Mouse (Mus musculus): ENCODE data around the gene Tmem35b.
"Not testable (repeated sequence)": the region's sequence is repeated elsewhere in the genome, so short reads cannot be mapped to it uniquely, and the experiment has no call there.

Gene Tmem35b

GRCm38 (mm10) chr4:127123391-127123790 is at the start of gene Tmem35b:
Tmem35b (plus strand) TSS chr4:127123691.
- DNase-seq, result no peak

DNA sequence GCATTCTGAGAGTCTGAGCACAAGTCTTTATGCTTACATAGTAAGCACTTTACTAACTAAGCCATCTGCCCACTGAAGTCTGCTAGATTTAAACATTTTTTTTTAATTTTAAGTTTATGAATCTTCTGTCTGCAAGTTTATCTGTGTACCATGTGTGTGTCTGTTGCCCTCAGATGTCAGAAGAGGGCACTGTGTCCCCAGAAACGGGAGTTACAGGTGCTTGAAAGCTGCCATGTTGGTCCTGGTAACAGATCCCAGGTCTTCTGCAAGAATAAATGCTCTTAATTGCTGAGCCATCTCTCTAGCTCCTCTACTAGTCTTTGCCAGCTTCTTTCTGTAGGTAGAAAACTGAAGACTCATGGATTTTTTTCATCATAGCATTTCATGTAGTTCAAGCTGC is 48.6 kb upstream of the Tmem35b start:
- DNase-seq, result no peak

- DNase-seq, result peak; percentile 99
Measured at GRCm38 (mm10) chr4:127076875-127077548, 46.5 kb upstream of the Tmem35b start, which contains the start of gene Zmym6. Zmym6 (plus strand) TSS chr4:127077383.

DNA sequence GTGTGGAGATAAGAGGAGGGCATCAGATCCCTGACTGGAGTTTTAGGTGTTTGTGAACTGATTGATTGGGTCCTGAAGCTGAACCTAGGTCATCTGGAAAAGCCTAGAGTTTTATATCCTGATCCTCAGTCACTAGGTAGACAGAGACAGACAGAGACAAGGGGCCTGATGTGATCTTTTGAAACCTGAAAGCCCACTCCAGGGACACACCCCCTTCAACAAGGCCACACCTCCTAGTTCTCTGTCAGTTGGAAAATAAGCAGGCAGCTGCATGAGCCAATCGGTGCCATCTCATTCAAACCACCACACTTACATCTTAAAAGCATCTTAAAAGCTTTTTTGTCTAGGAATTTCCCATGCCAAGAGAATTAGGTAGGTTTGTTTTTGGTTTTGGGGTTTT is 42.7 kb upstream of the Tmem35b start:
- DNase-seq, result no peak

DNA sequence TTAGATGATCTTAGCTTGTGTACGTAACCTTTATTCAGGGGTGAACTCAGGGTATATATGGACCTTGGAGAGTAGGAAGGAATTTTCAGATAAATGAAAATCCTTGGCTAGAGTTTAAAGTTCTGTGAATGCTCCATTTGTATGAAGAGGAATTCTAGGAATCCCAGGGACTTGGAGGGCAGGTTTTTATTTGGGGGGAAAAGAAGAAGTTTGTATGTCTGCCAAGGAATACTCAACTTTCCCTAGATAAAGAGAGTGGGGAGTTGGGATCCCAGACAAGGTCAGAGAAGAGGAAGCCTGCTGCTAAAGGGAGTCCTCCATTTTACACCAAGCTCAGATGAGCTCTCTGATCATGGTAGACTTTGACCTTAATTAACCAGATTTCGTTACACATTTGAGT is 40.4 kb upstream of the Tmem35b start:
- no peak for DNase-seq

DNA sequence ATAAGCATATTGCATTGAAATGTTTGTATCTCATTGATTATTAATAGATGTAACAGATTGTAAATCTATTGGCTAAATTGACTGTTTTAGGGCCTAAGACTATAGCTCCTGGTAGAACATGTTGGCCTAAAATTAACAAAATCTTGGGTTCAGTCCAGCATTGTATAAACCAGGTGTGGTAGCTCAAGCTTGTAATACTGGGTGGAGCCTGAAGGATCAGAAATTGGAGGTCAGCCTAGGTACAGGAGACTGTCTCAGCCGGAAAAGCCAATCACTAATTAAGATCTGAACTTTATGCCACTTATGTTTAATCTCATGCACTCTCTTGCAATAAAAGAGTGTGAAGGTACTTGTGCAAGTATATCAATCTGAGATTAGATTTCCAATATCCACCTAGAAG is 37.7 kb upstream of the Tmem35b start:
- DNase-seq, result no peak

DNA sequence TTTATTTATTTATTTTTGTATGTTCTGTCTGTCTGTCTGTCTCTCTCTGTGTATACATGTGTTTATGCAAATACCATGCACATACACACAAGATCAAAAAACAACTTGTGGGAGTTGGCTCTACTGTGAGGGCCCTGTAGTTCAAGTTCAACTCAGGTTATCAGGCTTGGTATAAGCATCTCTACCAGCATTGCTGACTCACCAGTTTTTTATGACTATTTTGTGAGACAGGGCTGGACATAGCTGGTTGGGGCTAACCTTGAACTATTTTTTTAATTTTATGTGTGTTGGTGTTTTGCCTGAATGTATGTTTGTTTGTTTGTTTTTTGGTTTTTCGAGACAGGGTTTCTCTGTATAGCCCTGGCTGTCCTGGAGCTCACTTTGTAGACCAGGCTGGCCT is 32.3 kb upstream of the Tmem35b start:
- DNase-seq, result no peak

GRCm38 (mm10) chr4:127095090-127095489 is 28.4 kb upstream of the Tmem35b start:
- DNase-seq, result no peak

GRCm38 (mm10) chr4:127099552-127099951 is 23.9 kb upstream of the Tmem35b start:
- DNase-seq, result not testable (repeated sequence)

- no peak for DNase-seq
Measured at GRCm38 (mm10) chr4:127107566-127107965, 15.9 kb upstream of the Tmem35b start.

GRCm38 (mm10) chr4:127110570-127110969 is 12.9 kb upstream of the Tmem35b start:
- DNase-seq, result no peak

DNA sequence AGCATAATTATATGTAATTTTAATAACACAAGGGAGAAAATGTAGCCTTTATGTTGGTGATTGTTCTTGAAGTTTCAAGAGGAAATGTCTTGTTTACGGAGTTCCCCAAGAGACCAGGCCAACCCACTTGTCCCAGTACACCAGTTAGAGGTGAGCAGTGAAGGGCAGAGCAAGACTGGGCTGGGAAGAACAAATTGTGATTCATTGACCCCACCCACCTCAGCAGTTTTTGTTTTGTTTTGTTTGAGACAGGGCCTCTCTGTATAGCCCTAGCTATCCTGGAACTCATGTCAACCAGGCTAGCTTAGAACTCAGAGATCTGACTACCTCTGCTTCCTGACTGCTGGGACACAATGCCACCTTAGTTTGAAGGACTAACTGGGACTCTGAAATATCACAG is 840 bp downstream of the Tmem35b start:
- DNase-seq, result no peak

DNA sequence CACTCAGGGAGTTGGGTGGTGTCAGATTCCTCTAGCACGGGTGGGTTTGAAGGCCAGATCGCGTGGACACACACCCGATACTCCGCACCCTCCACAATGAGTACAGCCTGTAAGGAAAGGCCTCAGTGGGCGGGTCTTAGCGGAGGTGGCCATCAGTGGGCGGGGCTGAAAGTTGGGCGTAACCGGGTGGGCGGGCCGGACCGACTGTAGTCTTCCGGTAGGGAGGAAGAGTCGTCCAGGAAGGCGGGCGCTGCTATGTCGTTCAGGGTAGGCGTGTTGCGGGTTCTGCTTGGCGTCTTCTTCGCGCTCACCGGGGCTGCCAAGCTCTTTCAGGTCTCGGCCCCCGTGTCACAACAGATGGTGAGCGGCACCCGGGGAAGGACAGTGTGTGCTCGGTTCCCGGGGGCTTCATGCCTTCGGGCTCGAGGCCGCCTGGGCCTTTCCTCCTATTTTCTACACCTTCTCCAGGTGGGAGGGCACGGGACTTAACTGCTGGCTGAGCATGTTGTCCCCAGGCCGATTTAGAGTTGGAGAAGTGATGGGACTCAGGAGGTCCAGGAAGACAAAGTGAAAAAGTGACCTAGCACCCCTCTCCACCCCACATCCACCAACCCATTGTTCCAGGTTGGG is 2.5 kb downstream of the Tmem35b start:
- DNase-seq, result peak; percentile 87 to 93

- no peak for DNase-seq
Measured at GRCm38 (mm10) chr4:127134687-127135086, 11.2 kb downstream of the Tmem35b start.

DNA sequence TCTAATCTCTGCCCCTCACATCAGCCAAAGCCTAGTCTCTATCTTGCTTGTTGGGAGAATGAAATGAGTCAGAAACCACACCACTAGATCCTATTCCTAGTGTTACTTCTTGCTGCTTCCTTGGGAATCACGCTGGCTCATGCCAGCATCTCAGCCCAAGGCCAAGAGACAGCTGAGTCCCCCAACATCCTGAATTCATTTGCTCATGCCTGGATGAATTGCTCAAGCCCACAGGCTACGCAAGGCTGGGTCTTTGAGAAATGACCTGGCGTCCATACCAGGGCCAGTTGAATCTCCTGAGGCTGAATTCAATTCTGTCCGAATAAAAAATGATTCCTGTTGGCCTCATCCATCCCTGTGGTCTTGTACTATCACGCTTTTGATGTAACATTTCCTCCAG is 14.1 kb downstream of the Tmem35b start:
- DNase-seq, result peak; percentile 30 to 55

GRCm38 (mm10) chr4:127138486-127138885 is 15.0 kb downstream of the Tmem35b start:
- DNase-seq, result peak; percentile 71 to 80

- DNase-seq, result no peak
Measured at GRCm38 (mm10) chr4:127150031-127150430, 26.5 kb downstream of the Tmem35b start.

DNA sequence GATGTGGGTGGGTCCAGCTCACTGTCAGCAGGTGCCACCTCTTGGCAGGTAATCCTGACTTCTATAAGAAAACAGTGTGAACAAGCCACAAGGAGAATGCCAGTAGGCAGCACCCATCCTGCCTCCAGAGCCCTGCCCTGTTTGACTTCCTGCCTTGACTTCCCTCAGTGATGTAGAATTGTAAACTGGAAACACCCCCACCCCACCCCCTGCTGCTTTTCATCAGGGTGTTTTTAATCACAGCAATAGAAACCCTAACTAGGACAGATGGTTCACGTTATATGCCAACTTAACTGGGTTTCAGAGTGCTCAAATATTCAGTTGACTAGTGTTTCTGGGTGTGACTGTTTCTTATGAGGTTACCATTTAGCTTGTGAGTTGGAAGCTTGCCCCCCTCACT is 29.9 kb downstream of the Tmem35b start:
- no peak for DNase-seq

DNA sequence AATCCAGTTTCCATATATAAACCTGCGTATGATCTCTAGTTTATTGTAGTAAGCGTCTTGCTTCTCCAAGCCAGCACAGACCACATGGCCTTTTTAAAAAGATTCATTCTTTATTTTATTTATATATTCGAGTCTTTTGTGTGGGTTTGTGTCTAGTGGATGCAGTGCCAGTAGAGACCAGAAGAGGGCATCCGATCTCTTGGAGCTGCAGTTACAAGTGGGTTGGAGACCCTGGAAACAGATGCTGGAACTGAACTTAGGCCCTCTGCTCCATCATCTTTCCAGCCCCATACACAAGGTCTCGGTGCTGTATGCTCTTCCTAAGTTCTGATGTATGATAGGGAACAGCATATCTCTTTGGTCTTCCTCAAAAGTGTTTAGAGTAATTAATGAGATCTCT is 32.3 kb downstream of the Tmem35b start:
- peak in 1 of 2 experiments; percentile 13 for DNase-seq

DNA sequence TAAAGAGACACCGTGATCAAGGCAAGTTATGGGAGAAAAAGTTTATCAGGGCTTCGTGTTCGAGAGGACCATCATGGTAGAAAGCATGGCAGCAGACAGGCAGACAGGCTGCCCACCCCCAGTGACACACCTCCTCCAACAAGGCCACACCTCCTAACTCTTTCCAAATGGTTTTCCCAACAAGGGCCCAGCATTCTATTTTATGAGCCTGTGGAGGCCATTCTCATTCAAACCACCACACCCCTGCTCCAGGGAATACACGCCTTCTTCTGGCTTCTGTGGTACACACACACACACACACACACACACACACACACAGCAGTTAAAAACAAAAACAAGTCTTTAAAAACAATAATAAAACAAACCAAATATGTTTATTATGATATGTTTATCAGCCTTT is 34.3 kb downstream of the Tmem35b start:
- no peak for DNase-seq

GRCm38 (mm10) chr4:127163926-127164325 is 40.4 kb downstream of the Tmem35b start:
- no peak for DNase-seq

GRCm38 (mm10) chr4:127167096-127167495 is 43.6 kb downstream of the Tmem35b start:
- DNase-seq, result no peak

GRCm38 (mm10) chr4:127167731-127168130 is 44.2 kb downstream of the Tmem35b start:
- peak; percentile 49 to 54 for DNase-seq

GRCm38 (mm10) chr4:127168211-127168913 is 44.9 kb downstream of the Tmem35b start:
- DNase-seq, result peak; percentile 92
